Mouse (Mus musculus) C2C12 (cell line): ENCODE measurements around the gene Anks1b.

Experiments
- CEBPB ChIP-seq: IDR thresholded peaks from one replicate; pipeline ENCODE4 v1.6.1; 2011; ENCODE audit warnings: low read depth, mild to moderate bottlenecking, control low read depth, moderate library complexity
- CTCF ChIP-seq: IDR thresholded peaks from one replicate; pipeline ENCODE4 v1.5.1; 2011; ENCODE audit not compliant: control insufficient read depth, insufficient read depth, insufficient read length
- MAX ChIP-seq: IDR thresholded peaks from one replicate; pipeline ENCODE4 v1.6.1; 2011; ENCODE audit warnings: mild to moderate bottlenecking, control low read depth
- MYOD1 ChIP-seq: IDR thresholded peaks from one replicate; pipeline ENCODE4 v1.6.1; 2011; ENCODE audit warnings: low read depth; ENCODE audit not compliant: control insufficient read depth, insufficient read length
- MYOG ChIP-seq: IDR thresholded peaks from one replicate; pipeline ENCODE4 v1.6.1; 2011; ENCODE audit not compliant: control insufficient read depth, insufficient read length; ENCODE audit errors: extremely low read depth
- USF1 ChIP-seq: IDR thresholded peaks from one replicate; pipeline ENCODE4 v1.6.1; 2011; ENCODE audit warnings: low read depth, mild to moderate bottlenecking, control low read depth, moderate library complexity

DNA sequence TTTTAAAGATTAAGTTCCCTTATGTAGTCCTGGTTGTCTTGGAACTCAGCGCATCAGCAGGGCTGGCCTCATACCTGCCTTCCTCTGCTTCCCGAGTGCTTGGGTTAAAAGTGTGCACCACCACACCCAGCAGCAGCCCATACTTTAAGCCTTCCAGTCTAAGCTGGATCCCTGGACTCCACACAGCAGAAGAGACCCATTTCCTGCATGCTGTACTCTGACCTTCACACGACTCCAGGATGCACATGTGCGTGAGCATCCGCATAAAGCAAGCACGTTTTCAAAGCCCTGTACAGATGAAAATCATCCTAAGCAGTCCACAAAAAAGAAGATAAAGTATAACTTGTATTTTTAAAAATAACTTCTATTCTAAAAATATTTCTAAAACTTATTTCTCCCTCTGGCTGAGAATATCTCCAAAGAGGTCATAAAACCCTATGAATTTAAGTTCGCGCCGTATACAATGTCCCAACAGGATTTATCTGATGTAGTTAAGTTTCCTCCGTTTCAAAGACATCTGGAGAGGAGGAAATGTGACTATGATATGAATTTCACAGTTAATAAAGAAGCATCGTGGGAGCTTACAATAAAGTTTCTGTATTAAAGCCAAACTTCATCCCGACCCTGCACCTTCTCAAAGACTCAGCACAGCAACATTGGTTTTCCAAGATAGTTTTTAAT, 1132.7 kb downstream of the Anks1b start:
- TF ChIP-seq MAX = no peak
- no peak for TF ChIP-seq CTCF
- no peak for TF ChIP-seq MYOG
- no peak for TF ChIP-seq CEBPB
- TF ChIP-seq USF1 = no peak
- TF ChIP-seq MYOD1 = no peak
